Mouse (Mus musculus): Measurements from ENCODE around the gene Nod1. TPM values are rescaled to one million over a fixed set of nuclear protein-coding genes. Genes with fewer than 3 reads are reported as not detected.

Nod1 gene
- polyA plus RNA-seq, 1 experiment from 2014 or later, result 3.3 TPM

- no peak for ATAC-seq (ENCODE audit: low FRiP score, low read depth)
Observed at GRCm38 (mm10) chr6:54974501-54974900, 2.1 kb upstream of the Nod1 start.

GRCm38 (mm10) chr6:54972929-54973211 lies 458 bp upstream of the Nod1 start:
- Histone ChIP-seq H3K36me3 (no peaks in the 10 kb centered on the region), H3K27me3 (replicated peaks) (peaks cover 17% of the 10 kb centered on the region), H3K9ac (no peak overlapping the region), H3K4me2 (replicated peaks) (peak overlapping the region; percentile 91), H3K27ac (no peak overlapping the region), H3K4me3 (no peak overlapping the region), H3K9me3 (no peaks in the 10 kb centered on the region), H3K4me1 (peaks cover 6% of the 10 kb centered on the region; the same call in 1 of the 2 replicates)
- 15% methylated on average over 5 of the region's 5 CpGs for WGBS
- no peak for ATAC-seq (ENCODE audit: low FRiP score, low read depth)

More at GRCm38 (mm10) chr6:54974501-54974900, 2.1 kb upstream of the Nod1 start:
- H3K4me3 ChIP-seq, result no peak overlapping the region
- no peaks in the 10 kb centered on the region for H3K36me3 ChIP-seq
- H3K9me3 ChIP-seq, result no peaks in the 10 kb centered on the region
- H3K4me1 ChIP-seq, result peaks cover 6% of the 10 kb centered on the region; the same call in 1 of the 2 replicates
- H3K4me2 ChIP-seq (replicated peaks), result no peak overlapping the region
- peaks cover 17% of the 10 kb centered on the region for H3K27me3 ChIP-seq (replicated peaks)
- H3K9ac ChIP-seq, result no peak overlapping the region
- 70% methylated on average over 5 of the region's 5 CpGs for WGBS
- no peak overlapping the region for H3K27ac ChIP-seq

GRCm38 (mm10) chr6:54971731-54972110 lies 691 bp downstream of the Nod1 start:
- peak overlapping the region; percentile 50 for H3K4me3 ChIP-seq
- ATAC-seq (ENCODE audit: low FRiP score, low read depth), result no peak
- H3K27ac ChIP-seq, result no peak overlapping the region
- H3K4me1 ChIP-seq, result peaks cover 6% of the 10 kb centered on the region; the same call in 1 of the 2 replicates
- WGBS, result 17% methylated on average over 8 of the region's 8 CpGs
- H3K9ac ChIP-seq, result peak overlapping the region; percentile 57
- H3K36me3 ChIP-seq, result no peaks in the 10 kb centered on the region
- H3K4me2 ChIP-seq (replicated peaks), result peak overlapping the region; percentile 91
- no peaks in the 10 kb centered on the region for H3K9me3 ChIP-seq
- H3K27me3 ChIP-seq (replicated peaks), result peaks cover 17% of the 10 kb centered on the region

- Histone ChIP-seq H3K9me3 (no peaks in the 10 kb centered on the region), H3K4me1 (peaks cover 6% of the 10 kb centered on the region; the same call in 1 of the 2 replicates), H3K9ac (no peak overlapping the region), H3K27me3 (replicated peaks) (peaks cover 17% of the 10 kb centered on the region), H3K4me2 (replicated peaks) (no peak overlapping the region), H3K4me3 (no peak overlapping the region), H3K27ac (no peak overlapping the region), H3K36me3 (no peaks in the 10 kb centered on the region)
- 80% methylated on average over 9 of the region's 9 CpGs for WGBS
- no peak for ATAC-seq (ENCODE audit: low FRiP score, low read depth)
Observed at GRCm38 (mm10) chr6:54970506-54970905, 1.9 kb downstream of the Nod1 start.

- no peak overlapping the region for H3K9ac ChIP-seq
- H3K4me2 ChIP-seq (replicated peaks), result no peak overlapping the region
- no peak overlapping the region for H3K27ac ChIP-seq
- no peak overlapping the region for H3K4me3 ChIP-seq
- no peak for ATAC-seq (ENCODE audit: low FRiP score, low read depth)
- H3K27me3 ChIP-seq (replicated peaks), result peaks cover 17% of the 10 kb centered on the region
- WGBS, result 72% methylated on average over 2 of the region's 2 CpGs
- H3K36me3 ChIP-seq, result no peaks in the 10 kb centered on the region
- no peaks in the 10 kb centered on the region for H3K9me3 ChIP-seq
- H3K4me1 ChIP-seq, result peaks cover 6% of the 10 kb centered on the region; the same call in 1 of the 2 replicates
Observed at GRCm38 (mm10) chr6:54969801-54970200, 2.6 kb downstream of the Nod1 start.

GRCm38 (mm10) chr6:54967591-54967990 lies 4.8 kb downstream of the Nod1 start:
- H3K36me3 ChIP-seq, result no peaks in the 10 kb centered on the region
- H3K4me2 ChIP-seq (replicated peaks), result no peak overlapping the region
- no peak overlapping the region for H3K27ac ChIP-seq
- H3K9me3 ChIP-seq, result no peaks in the 10 kb centered on the region
- peaks cover 4% of the 10 kb centered on the region; the same call in 1 of the 2 replicates for H3K4me1 ChIP-seq
- H3K27me3 ChIP-seq (replicated peaks), result peaks cover 11% of the 10 kb centered on the region; the same call in 1 of the 2 replicates
- no peak overlapping the region for H3K9ac ChIP-seq
- ATAC-seq (ENCODE audit: low FRiP score, low read depth), result no peak
- H3K4me3 ChIP-seq, result no peak overlapping the region
- WGBS, result 36% methylated on average over 10 of the region's 10 CpGs

- H3K4me2 ChIP-seq (replicated peaks), result no peak overlapping the region
- no peak overlapping the region for H3K27ac ChIP-seq
- H3K4me3 ChIP-seq, result no peak overlapping the region
- WGBS, result 64% methylated on average over 5 of the region's 5 CpGs
- no peak overlapping the region for H3K9ac ChIP-seq
- H3K27me3 ChIP-seq (replicated peaks), result no peaks in the 10 kb centered on the region
- no peaks in the 10 kb centered on the region for H3K36me3 ChIP-seq
- no peaks in the 10 kb centered on the region for H3K4me1 ChIP-seq
- ATAC-seq (ENCODE audit: low FRiP score, low read depth), result no peak
- no peaks in the 10 kb centered on the region for H3K9me3 ChIP-seq
Observed at GRCm38 (mm10) chr6:54965234-54965633, 7.2 kb downstream of the Nod1 start.

GRCm38 (mm10) chr6:54964755-54965154 lies 7.7 kb downstream of the Nod1 start:
- Histone ChIP-seq H3K27me3 (replicated peaks) (no peaks in the 10 kb centered on the region), H3K9me3 (no peaks in the 10 kb centered on the region), H3K4me3 (no peak overlapping the region), H3K9ac (no peak overlapping the region), H3K36me3 (no peaks in the 10 kb centered on the region), H3K4me2 (replicated peaks) (no peak overlapping the region), H3K27ac (no peak overlapping the region), H3K4me1 (no peaks in the 10 kb centered on the region)
- WGBS, result 56% methylated on average over 1 of the region's 1 CpGs
- ATAC-seq (ENCODE audit: low FRiP score, low read depth), result no peak

GRCm38 (mm10) chr6:54963599-54963998 lies 8.8 kb downstream of the Nod1 start:
- Histone ChIP-seq H3K4me3 (no peak overlapping the region), H3K27me3 (replicated peaks) (no peaks in the 10 kb centered on the region), H3K36me3 (no peaks in the 10 kb centered on the region), H3K27ac (no peak overlapping the region), H3K9ac (no peak overlapping the region), H3K4me1 (no peaks in the 10 kb centered on the region), H3K4me2 (replicated peaks) (no peak overlapping the region), H3K9me3 (no peaks in the 10 kb centered on the region)
- WGBS, result 90% methylated on average over 2 of the region's 2 CpGs
- no peak for ATAC-seq (ENCODE audit: low FRiP score, low read depth)

GRCm38 (mm10) chr6:54957655-54958054 lies 14.8 kb downstream of the Nod1 start:
- no peak for ATAC-seq (ENCODE audit: low FRiP score, low read depth)
- Histone ChIP-seq H3K4me3 (no peak overlapping the region), H3K4me1 (peaks cover 7% of the 10 kb centered on the region; the same call in 1 of the 2 replicates), H3K27ac (no peak overlapping the region), H3K4me2 (replicated peaks) (no peak overlapping the region), H3K36me3 (no peaks in the 10 kb centered on the region), H3K9ac (no peak overlapping the region), H3K27me3 (replicated peaks) (no peaks in the 10 kb centered on the region), H3K9me3 (no peaks in the 10 kb centered on the region)
- WGBS, result 89% methylated on average over 8 of the region's 8 CpGs

- no peak for ATAC-seq (ENCODE audit: low FRiP score, low read depth)
- Histone ChIP-seq H3K27ac (no peak overlapping the region), H3K4me3 (no peak overlapping the region)
Observed at GRCm38 (mm10) chr6:54956425-54956824, 16.0 kb downstream of the Nod1 start.

GRCm38 (mm10) chr6:54955949-54956348 lies 16.5 kb downstream of the Nod1 start:
- ATAC-seq (ENCODE audit: low FRiP score, low read depth), result no peak
- H3K4me3 ChIP-seq, result no peak overlapping the region
- H3K4me1 ChIP-seq, result peaks cover 7% of the 10 kb centered on the region; the same call in 1 of the 2 replicates

More at GRCm38 (mm10) chr6:54956425-54956824, 16.0 kb downstream of the Nod1 start:
- Histone ChIP-seq H3K9me3 (no peaks in the 10 kb centered on the region), H3K9ac (no peak overlapping the region), H3K4me1 (peaks cover 7% of the 10 kb centered on the region; the same call in 1 of the 2 replicates), H3K4me2 (replicated peaks) (no peak overlapping the region), H3K36me3 (no peaks in the 10 kb centered on the region), H3K27me3 (replicated peaks) (no peaks in the 10 kb centered on the region)
- 38% methylated on average over 1 of the region's 1 CpGs for WGBS

GRCm38 (mm10) chr6:54954659-54955414 lies 17.6 kb downstream of the Nod1 start:
- no peaks in the 10 kb centered on the region for H3K36me3 ChIP-seq
- H3K27ac ChIP-seq, result no peak overlapping the region
- H3K4me3 ChIP-seq, result no peak overlapping the region
- no peak overlapping the region for H3K9ac ChIP-seq
- peaks cover 7% of the 10 kb centered on the region; the same call in 1 of the 2 replicates for H3K4me1 ChIP-seq
- ATAC-seq (ENCODE audit: low FRiP score, low read depth), result no peak
- no peaks in the 10 kb centered on the region for H3K27me3 ChIP-seq (replicated peaks)
- no peaks in the 10 kb centered on the region for H3K9me3 ChIP-seq
- H3K4me2 ChIP-seq (replicated peaks), result no peak overlapping the region
- 88% methylated on average over 10 of the region's 10 CpGs for WGBS

More at GRCm38 (mm10) chr6:54955949-54956348, 16.5 kb downstream of the Nod1 start:
- Histone ChIP-seq H3K9me3 (no peaks in the 10 kb centered on the region), H3K27ac (no peak overlapping the region), H3K4me2 (replicated peaks) (no peak overlapping the region), H3K36me3 (no peaks in the 10 kb centered on the region), H3K9ac (no peak overlapping the region), H3K27me3 (replicated peaks) (no peaks in the 10 kb centered on the region)
